Mouse (Mus musculus): ENCODE data around the gene Kiss1r. TPM values are rescaled to one million over a fixed set of nuclear protein-coding genes. Genes with fewer than 3 reads are reported as not detected.
A peak's percentile ranks its signal among the peaks of the same experiment; 100 is the strongest.

The Kiss1r gene
- polyA plus RNA-seq, 1 experiment from 2014 or later: 1.6 TPM

DNA sequence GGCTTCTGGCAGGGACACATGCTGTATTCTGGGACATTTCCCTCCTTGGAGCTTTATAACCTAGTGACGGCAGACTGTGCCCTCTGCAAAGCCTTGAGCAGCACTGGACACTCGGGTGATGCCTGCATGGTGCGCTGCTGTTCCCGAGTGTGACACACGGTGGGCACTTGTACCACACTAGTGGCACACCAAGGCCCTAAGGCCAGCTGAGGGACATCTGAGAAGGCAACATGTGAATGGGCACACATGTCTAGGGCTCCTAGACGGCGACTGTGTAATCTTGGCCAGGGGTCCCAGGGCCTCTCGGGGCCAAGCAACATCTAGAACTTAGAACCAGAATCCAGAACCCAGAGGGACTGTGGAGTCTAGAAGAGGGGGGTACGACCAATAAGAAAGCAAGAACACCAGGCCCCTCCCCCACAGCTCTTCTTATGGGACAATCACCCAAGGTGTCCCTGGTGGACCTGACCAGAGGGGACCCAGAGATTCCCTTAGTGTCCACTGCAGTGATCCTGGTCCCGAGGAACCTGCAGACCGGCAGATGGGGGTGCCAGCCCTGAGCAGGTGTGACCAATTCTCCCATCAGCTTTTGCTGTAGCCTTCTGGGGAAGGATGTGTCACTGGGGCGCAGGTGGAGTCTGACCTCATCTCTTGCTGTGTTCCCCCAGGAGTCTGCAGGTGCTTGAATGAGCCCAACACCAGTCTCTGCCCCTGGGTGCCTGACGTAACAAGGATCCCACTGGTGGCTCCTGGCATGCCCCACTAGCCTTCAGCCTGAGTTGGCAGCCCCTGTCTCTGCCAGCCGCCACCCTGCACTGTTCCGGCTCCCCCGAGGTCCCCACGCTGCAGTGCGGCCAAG, 13.4 kb downstream of the Kiss1r start:
- Histone ChIP-seq H3K27ac (ENCODE audit: low read length) (peak overlapping the region; percentile 54; the same call in 1 of the 2 replicates), H3K4me2 (replicated peaks; ENCODE audit: low read depth, low read length) (no peak overlapping the region), H3K36me3 (ENCODE audit: insufficient read depth, low read length) (peaks cover 12% of the 10 kb centered on the region; the same call in 1 of the 2 replicates), H3K27me3 (replicated peaks; ENCODE audit: insufficient read depth, low read length) (no peaks in the 10 kb centered on the region), H3K4me1 (ENCODE audit: insufficient read depth, low read depth, low read length) (peaks cover 46% of the 10 kb centered on the region), H3K9me3 (ENCODE audit: low read length) (no peaks in the 10 kb centered on the region), H3K9ac (replicated peaks; ENCODE audit: low read depth) (no peak overlapping the region), H3K4me3 (ENCODE audit: low read depth, low read length) (no peak overlapping the region)
- ATAC-seq: no peak
- DNase-seq (ENCODE audit: low spot score): no peak
- no peak for TF ChIP-seq EP300 (IDR thresholded peaks at IDR 0.05)
- TF ChIP-seq CTCF (IDR thresholded peaks at IDR 0.05): no peak
- 89% methylated on average over 18 of the region's 18 CpGs for WGBS

DNA sequence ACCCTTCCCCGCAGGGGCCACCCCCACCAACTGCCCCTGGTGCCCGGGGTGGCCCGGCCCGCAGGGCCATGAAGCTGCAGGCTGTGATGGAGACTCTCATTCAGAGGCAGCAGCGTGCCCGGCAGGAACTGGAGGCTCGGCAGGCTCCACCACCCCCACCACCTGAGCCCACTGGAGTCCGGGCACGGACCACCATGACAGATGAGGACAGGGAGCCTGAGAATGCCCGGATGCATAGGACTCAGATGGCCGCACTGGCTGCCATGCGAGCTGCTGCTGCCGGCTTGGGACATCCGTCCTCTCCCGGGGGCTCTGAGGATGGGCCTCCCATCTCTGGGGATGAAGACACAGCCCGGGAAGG, 14.0 kb downstream of the Kiss1r start:
- Histone ChIP-seq H3K27ac (ENCODE audit: low read length) (no peak overlapping the region), H3K9me3 (ENCODE audit: low read length) (no peaks in the 10 kb centered on the region), H3K36me3 (ENCODE audit: insufficient read depth, low read length) (peaks cover 12% of the 10 kb centered on the region; the same call in 1 of the 2 replicates), H3K4me2 (replicated peaks; ENCODE audit: low read depth, low read length) (no peak overlapping the region), H3K27me3 (replicated peaks; ENCODE audit: insufficient read depth, low read length) (no peaks in the 10 kb centered on the region), H3K4me3 (ENCODE audit: low read depth, low read length) (no peak overlapping the region), H3K4me1 (ENCODE audit: insufficient read depth, low read depth, low read length) (peaks cover 50% of the 10 kb centered on the region), H3K9ac (replicated peaks; ENCODE audit: low read depth) (no peak overlapping the region)
- DNase-seq (ENCODE audit: low spot score): no peak
- 87% methylated on average over 16 of the region's 16 CpGs for WGBS
- TF ChIP-seq CTCF (IDR thresholded peaks at IDR 0.05) (no peak), EP300 (IDR thresholded peaks at IDR 0.05) (no peak)
- ATAC-seq: no peak

DNA sequence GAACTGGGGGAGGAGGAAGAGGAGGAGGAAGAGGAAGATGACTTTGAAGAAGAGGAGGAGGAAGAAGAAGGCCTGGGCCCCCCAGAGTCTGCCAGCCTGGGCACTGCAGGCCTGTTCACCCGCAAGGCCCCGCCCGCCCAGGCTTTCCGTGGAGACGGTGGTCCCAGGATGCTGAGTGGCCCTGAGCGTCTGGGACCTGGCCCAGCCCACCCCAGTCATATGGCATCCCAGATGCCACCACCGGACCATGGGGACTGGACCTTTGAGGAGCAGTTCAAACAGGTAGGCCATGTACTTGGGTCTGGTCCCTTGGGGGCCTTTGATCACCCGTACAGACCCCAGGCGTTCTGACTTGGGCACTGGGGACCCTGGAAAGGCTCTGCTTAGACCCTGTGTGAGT, 15.0 kb downstream of the Kiss1r start:
- Histone ChIP-seq H3K9ac (replicated peaks; ENCODE audit: low read depth) (no peak overlapping the region), H3K9me3 (ENCODE audit: low read length) (no peaks in the 10 kb centered on the region), H3K36me3 (ENCODE audit: insufficient read depth, low read length) (peaks cover 12% of the 10 kb centered on the region; the same call in 1 of the 2 replicates), H3K27me3 (replicated peaks; ENCODE audit: insufficient read depth, low read length) (no peaks in the 10 kb centered on the region), H3K4me3 (ENCODE audit: low read depth, low read length) (no peak overlapping the region), H3K4me2 (replicated peaks; ENCODE audit: low read depth, low read length) (no peak overlapping the region), H3K4me1 (ENCODE audit: insufficient read depth, low read depth, low read length) (peaks cover 53% of the 10 kb centered on the region), H3K27ac (ENCODE audit: low read length) (peak overlapping the region; percentile 16)
- TF ChIP-seq CTCF (IDR thresholded peaks at IDR 0.05) (no peak), EP300 (IDR thresholded peaks at IDR 0.05) (no peak)
- no peak for ATAC-seq
- no peak for DNase-seq (ENCODE audit: low spot score)
- WGBS: 79% methylated on average over 9 of the region's 9 CpGs

DNA sequence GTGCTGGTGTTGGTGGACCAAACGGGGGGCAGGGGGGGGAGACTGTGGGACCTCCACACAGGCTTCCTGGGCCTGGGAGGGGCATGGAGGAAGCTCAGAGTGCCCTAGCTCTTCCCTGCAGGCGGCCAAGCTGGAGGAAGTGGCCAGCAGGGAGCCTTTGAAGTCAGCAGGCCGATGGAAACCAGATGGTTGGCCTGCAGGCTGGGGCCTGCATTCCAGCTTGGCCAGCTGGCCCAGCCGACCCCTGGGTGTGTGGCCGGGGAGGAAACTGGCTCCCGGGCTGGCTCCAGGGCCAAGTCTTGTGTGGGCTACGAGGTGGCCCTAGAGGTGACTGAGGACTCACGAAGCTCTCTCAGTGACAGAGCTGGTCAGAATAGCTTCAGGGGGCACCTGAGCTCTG, 16.0 kb downstream of the Kiss1r start:
- Histone ChIP-seq H3K27ac (ENCODE audit: low read length) (peak overlapping the region; percentile 51), H3K36me3 (ENCODE audit: insufficient read depth, low read length) (peaks cover 12% of the 10 kb centered on the region; the same call in 1 of the 2 replicates), H3K4me1 (ENCODE audit: insufficient read depth, low read depth, low read length) (peaks cover 62% of the 10 kb centered on the region), H3K9ac (replicated peaks; ENCODE audit: low read depth) (no peak overlapping the region), H3K4me3 (ENCODE audit: low read depth, low read length) (no peak overlapping the region), H3K9me3 (ENCODE audit: low read length) (no peaks in the 10 kb centered on the region), H3K4me2 (replicated peaks; ENCODE audit: low read depth, low read length) (no peak overlapping the region), H3K27me3 (replicated peaks; ENCODE audit: insufficient read depth, low read length) (no peaks in the 10 kb centered on the region)
- DNase-seq (ENCODE audit: low spot score): peak; percentile 91
- 26% methylated on average over 8 of the region's 8 CpGs for WGBS
- ATAC-seq: peak; percentile 6
- TF ChIP-seq EP300 (IDR thresholded peaks at IDR 0.05) (0 out of 2 replicates have a peak, but pooled peaks have one; percentile 29), CTCF (IDR thresholded peaks at IDR 0.05) (peak; percentile 40)

GRCm38 (mm10) chr10:79933145-79933679, 16.4 kb downstream of the Kiss1r start:
- TF ChIP-seq EP300 (IDR thresholded peaks at IDR 0.05): no peak
- no peak for TF ChIP-seq CTCF (IDR thresholded peaks at IDR 0.05)
- 50% methylated on average over 9 of the region's 9 CpGs for WGBS
- Histone ChIP-seq H3K36me3 (ENCODE audit: insufficient read depth, low read length) (peaks cover 12% of the 10 kb centered on the region; the same call in 1 of the 2 replicates), H3K27me3 (replicated peaks; ENCODE audit: insufficient read depth, low read length) (no peaks in the 10 kb centered on the region), H3K9me3 (ENCODE audit: low read length) (no peaks in the 10 kb centered on the region), H3K27ac (ENCODE audit: low read length) (peak overlapping the region; percentile 65), H3K9ac (replicated peaks; ENCODE audit: low read depth) (no peak overlapping the region), H3K4me1 (ENCODE audit: insufficient read depth, low read depth, low read length) (peaks cover 67% of the 10 kb centered on the region), H3K4me2 (replicated peaks; ENCODE audit: low read depth, low read length) (no peak overlapping the region), H3K4me3 (ENCODE audit: low read depth, low read length) (no peak overlapping the region)
- ATAC-seq (no peak), DNase-seq (ENCODE audit: low spot score) (no peak)

DNA sequence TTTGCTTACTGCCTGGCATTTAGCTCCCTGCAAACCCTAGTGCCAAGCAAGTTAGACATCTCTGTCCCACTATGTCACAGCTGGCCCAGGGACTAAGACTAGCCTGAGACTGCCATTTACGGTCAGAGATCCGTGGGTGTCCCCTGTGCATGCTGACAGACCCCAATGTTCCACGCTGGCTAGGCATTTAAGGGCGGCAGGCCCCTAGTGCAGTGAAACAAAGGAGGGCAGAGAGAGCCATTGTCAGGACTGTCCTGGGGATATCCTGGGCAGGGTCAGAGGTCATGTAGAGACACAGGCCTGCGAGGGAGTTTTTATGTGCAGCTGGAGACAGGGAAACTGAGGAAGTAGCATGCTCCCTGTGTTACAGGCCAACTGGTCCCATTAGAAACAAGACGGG, 17.1 kb downstream of the Kiss1r start:
- Histone ChIP-seq H3K9ac (replicated peaks; ENCODE audit: low read depth) (no peak overlapping the region), H3K4me2 (replicated peaks; ENCODE audit: low read depth, low read length) (no peak overlapping the region), H3K27ac (ENCODE audit: low read length) (peak overlapping the region; percentile 65), H3K9me3 (ENCODE audit: low read length) (no peaks in the 10 kb centered on the region), H3K27me3 (replicated peaks; ENCODE audit: insufficient read depth, low read length) (no peaks in the 10 kb centered on the region), H3K36me3 (ENCODE audit: insufficient read depth, low read length) (peaks cover 12% of the 10 kb centered on the region; the same call in 1 of the 2 replicates), H3K4me1 (ENCODE audit: insufficient read depth, low read depth, low read length) (peaks cover 67% of the 10 kb centered on the region), H3K4me3 (ENCODE audit: low read depth, low read length) (no peak overlapping the region)
- DNase-seq (ENCODE audit: low spot score): no peak
- WGBS: 58% methylated on average over 6 of the region's 6 CpGs
- TF ChIP-seq CTCF (IDR thresholded peaks at IDR 0.05) (no peak), EP300 (IDR thresholded peaks at IDR 0.05) (no peak)
- no peak for ATAC-seq
